Mouse (Mus musculus): ENCODE data around the gene Vim. TPM values are rescaled to one million over a fixed set of nuclear protein-coding genes. Genes with fewer than 3 reads are reported as not detected.

The Vim gene
- total RNA-seq (2015) (816 and 1,066 TPM in 2 replicates), total RNA-seq (2017) (743 and 949 TPM in 2 replicates)

GRCm38 (mm10) chr2:13573408-13574065 lies at the start of gene Vim:
Gene Vim (plus strand): TSS chr2:13573927.
- peak; percentile 48 for ATAC-seq (replicated peaks; ENCODE audit: poor library complexity)

GRCm38 (mm10) chr2:13526205-13526604 lies 47.5 kb upstream of the Vim start:
- no peak for ATAC-seq (replicated peaks; ENCODE audit: poor library complexity)

- no peak for ATAC-seq (replicated peaks; ENCODE audit: poor library complexity)
Measured at GRCm38 (mm10) chr2:13527125-13527524, 46.6 kb upstream of the Vim start.

- no peak for ATAC-seq (replicated peaks; ENCODE audit: poor library complexity)
Measured at GRCm38 (mm10) chr2:13527531-13527930, 46.2 kb upstream of the Vim start.

- ATAC-seq (replicated peaks; ENCODE audit: poor library complexity), result peak; percentile 76
Measured at GRCm38 (mm10) chr2:13529253-13529933, 44.3 kb upstream of the Vim start.

GRCm38 (mm10) chr2:13530639-13531038 lies 43.1 kb upstream of the Vim start:
- ATAC-seq (replicated peaks; ENCODE audit: poor library complexity), result no peak

- ATAC-seq (replicated peaks; ENCODE audit: poor library complexity), result no peak
Measured at GRCm38 (mm10) chr2:13536747-13537146, 37.0 kb upstream of the Vim start.

GRCm38 (mm10) chr2:13537733-13538132 lies 36.0 kb upstream of the Vim start:
- peak; percentile 68 for ATAC-seq (replicated peaks; ENCODE audit: poor library complexity)

GRCm38 (mm10) chr2:13538258-13538657 lies 35.5 kb upstream of the Vim start:
- ATAC-seq (replicated peaks; ENCODE audit: poor library complexity), result peak; percentile 75

GRCm38 (mm10) chr2:13538704-13539377 lies 34.9 kb upstream of the Vim start:
- peak; percentile 37 for ATAC-seq (replicated peaks; ENCODE audit: poor library complexity)

- 0 out of 2 replicates have a peak, but pooled peaks have one; percentile 17 for ATAC-seq (replicated peaks; ENCODE audit: poor library complexity)
Measured at GRCm38 (mm10) chr2:13539860-13540259, 33.9 kb upstream of the Vim start.

- peak; percentile 4; the same call in 1 of the 2 replicates for ATAC-seq (replicated peaks; ENCODE audit: poor library complexity)
Measured at GRCm38 (mm10) chr2:13543519-13544124, 30.1 kb upstream of the Vim start.

GRCm38 (mm10) chr2:13544193-13544824 lies 29.4 kb upstream of the Vim start, which contains the start of gene Trdmt1:
Gene Trdmt1 (minus strand): TSS chr2:13544668.
- peak; percentile 82 for ATAC-seq (replicated peaks; ENCODE audit: poor library complexity)

- no peak for ATAC-seq (replicated peaks; ENCODE audit: poor library complexity)
Measured at GRCm38 (mm10) chr2:13548749-13549148, 25.0 kb upstream of the Vim start.

- no peak for ATAC-seq (replicated peaks; ENCODE audit: poor library complexity)
Measured at GRCm38 (mm10) chr2:13553966-13554365, 19.8 kb upstream of the Vim start.

GRCm38 (mm10) chr2:13556239-13556638 lies 17.5 kb upstream of the Vim start:
- ATAC-seq (replicated peaks; ENCODE audit: poor library complexity), result no peak

GRCm38 (mm10) chr2:13557145-13558030 lies 16.3 kb upstream of the Vim start:
- peak; percentile 45 for ATAC-seq (replicated peaks; ENCODE audit: poor library complexity)

- peak; percentile 94 for ATAC-seq (replicated peaks; ENCODE audit: poor library complexity)
Measured at GRCm38 (mm10) chr2:13558607-13559262, 15.0 kb upstream of the Vim start.

GRCm38 (mm10) chr2:13559303-13559702 lies 14.4 kb upstream of the Vim start:
- peak; percentile 29; the same call in 1 of the 2 replicates for ATAC-seq (replicated peaks; ENCODE audit: poor library complexity)
